Mouse (Mus musculus): ENCODE results near the gene Ly6g6e.
"Not testable (repeated sequence)": the region's sequence is repeated elsewhere in the genome, so short reads cannot be mapped to it uniquely, and the experiment has no call there.

The Ly6g6e gene

GRCm38 (mm10) chr17:35102299-35102698, 25.6 kb downstream of the Ly6g6e start:
- ATAC-seq (ENCODE audit: low TSS enrichment): peak; percentile 35; the same call in 1 of the 2 replicates

- ATAC-seq (ENCODE audit: low TSS enrichment): no peak
Measured at GRCm38 (mm10) chr17:35103221-35103690, 26.6 kb downstream of the Ly6g6e start.

GRCm38 (mm10) chr17:35104079-35104478, 27.4 kb downstream of the Ly6g6e start:
- no peak for ATAC-seq (ENCODE audit: low TSS enrichment)

- no peak for ATAC-seq (ENCODE audit: low TSS enrichment)
Measured at GRCm38 (mm10) chr17:35104754-35105153, 28.1 kb downstream of the Ly6g6e start.

GRCm38 (mm10) chr17:35105740-35106389, 29.2 kb downstream of the Ly6g6e start:
- peak; percentile 71; the same call in 1 of the 2 replicates for ATAC-seq (ENCODE audit: low TSS enrichment)

- ATAC-seq (ENCODE audit: low TSS enrichment): no peak
Measured at GRCm38 (mm10) chr17:35106522-35106921, 29.8 kb downstream of the Ly6g6e start.

- ATAC-seq (ENCODE audit: low TSS enrichment): no peak
Measured at GRCm38 (mm10) chr17:35108097-35108496, 31.4 kb downstream of the Ly6g6e start, which contains the start of gene Ly6g5c. Gene Ly6g5c (plus strand): TSS chr17:35108279.

- no peak for ATAC-seq (ENCODE audit: low TSS enrichment)
Measured at GRCm38 (mm10) chr17:35111774-35112173, 35.1 kb downstream of the Ly6g6e start.

- no peak for ATAC-seq (ENCODE audit: low TSS enrichment)
Measured at GRCm38 (mm10) chr17:35115046-35116019, 38.6 kb downstream of the Ly6g6e start, which contains the start of gene Ly6g5b. Gene Ly6g5b (minus strand): TSS chr17:35115428.

- ATAC-seq (ENCODE audit: low TSS enrichment): no peak; the same call in 1 of the 2 replicates
Measured at GRCm38 (mm10) chr17:35120745-35121142, 44.0 kb downstream of the Ly6g6e start.

GRCm38 (mm10) chr17:35121143-35121799, 44.6 kb downstream of the Ly6g6e start, which contains the start of gene Gpank1:
Gene Gpank1 (plus strand): TSS chr17:35121455.
- peak; percentile 89 for ATAC-seq (ENCODE audit: low TSS enrichment)

GRCm38 (mm10) chr17:35121871-35122303, 45.2 kb downstream of the Ly6g6e start, which contains the start of gene Csnk2b:
Gene Csnk2b (minus strand): TSS chr17:35122053.
- ATAC-seq (ENCODE audit: low TSS enrichment): peak; percentile 33; the same call in 1 of the 2 replicates

- not testable (repeated sequence) for ATAC-seq (ENCODE audit: low TSS enrichment)
Measured at GRCm38 (mm10) chr17:35123287-35123686, 46.6 kb downstream of the Ly6g6e start.

- ATAC-seq (ENCODE audit: low TSS enrichment): not testable (repeated sequence)
Measured at GRCm38 (mm10) chr17:35124261-35124896, 47.7 kb downstream of the Ly6g6e start.

GRCm38 (mm10) chr17:35125081-35125480, 48.4 kb downstream of the Ly6g6e start:
- no peak for ATAC-seq (ENCODE audit: low TSS enrichment)

- ATAC-seq (ENCODE audit: low TSS enrichment): no peak
Measured at GRCm38 (mm10) chr17:35125578-35125977, 48.9 kb downstream of the Ly6g6e start.

GRCm38 (mm10) chr17:35126206-35126611, 49.5 kb downstream of the Ly6g6e start, which contains the start of gene D17H6S53E:
Gene D17H6S53E (plus strand): TSS chr17:35126373.
- peak; percentile 28; the same call in 1 of the 2 replicates for ATAC-seq (ENCODE audit: low TSS enrichment)

- no peak for ATAC-seq (ENCODE audit: low TSS enrichment)
Measured at GRCm38 (mm10) chr17:35127017-35127416, 50.3 kb downstream of the Ly6g6e start.
